Mouse (Mus musculus): ENCODE results near the gene Atp6v0a2.
"Not testable (repeated sequence)": the region's sequence is repeated elsewhere in the genome, so short reads cannot be mapped to it uniquely, and the experiment has no call there.

The Atp6v0a2 gene

DNA sequence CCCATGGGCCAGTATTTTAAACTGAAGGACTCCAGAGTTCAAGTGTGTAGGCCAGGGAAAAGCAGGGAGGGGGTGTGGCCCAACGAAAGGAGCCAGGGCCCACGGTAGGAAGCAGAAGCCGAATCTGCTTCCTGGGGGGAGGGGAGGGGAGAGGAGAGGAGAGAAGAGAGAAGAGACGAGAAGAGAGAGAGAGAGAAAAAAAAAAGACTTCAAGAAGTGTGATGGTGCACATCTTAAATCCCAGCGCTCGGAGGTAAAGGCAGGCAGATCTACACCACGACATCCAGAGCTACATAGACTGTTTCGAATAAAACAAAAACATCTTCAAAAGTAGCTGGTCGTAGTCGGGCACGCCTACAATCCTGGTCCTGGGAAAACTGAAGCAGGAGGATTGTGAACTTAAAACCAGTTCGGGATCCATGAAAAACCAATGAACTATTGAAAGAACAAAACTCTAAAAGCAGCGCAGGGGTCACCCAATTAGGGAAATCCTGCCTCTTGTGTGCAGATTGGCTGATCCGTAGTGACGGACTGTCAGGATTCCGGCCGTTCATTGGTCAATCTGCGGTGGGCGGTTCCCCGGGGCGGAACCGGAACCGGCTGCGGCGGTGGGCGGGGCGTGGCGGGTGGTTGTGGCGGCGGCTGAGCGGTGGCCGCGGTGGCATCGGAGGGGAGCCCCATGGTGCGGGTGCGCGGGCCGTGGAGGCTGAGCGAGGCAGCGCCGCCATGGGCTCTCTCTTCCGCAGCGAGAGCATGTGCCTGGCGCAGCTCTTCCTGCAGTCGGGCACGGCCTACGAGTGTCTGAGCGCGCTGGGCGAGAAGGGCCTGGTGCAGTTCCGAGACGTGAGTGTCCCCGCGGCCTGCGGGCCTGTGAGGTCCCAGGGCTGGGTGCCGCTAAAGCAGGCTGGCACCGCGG lies at the start of gene Atp6v0a2:
Atp6v0a2 (plus strand) TSS at position 129 of the 916 bp plus-strand sequence.
- DNase-seq (ENCODE audit: low spot score in 2 of 2), result peak; percentile 94 to 95

DNA sequence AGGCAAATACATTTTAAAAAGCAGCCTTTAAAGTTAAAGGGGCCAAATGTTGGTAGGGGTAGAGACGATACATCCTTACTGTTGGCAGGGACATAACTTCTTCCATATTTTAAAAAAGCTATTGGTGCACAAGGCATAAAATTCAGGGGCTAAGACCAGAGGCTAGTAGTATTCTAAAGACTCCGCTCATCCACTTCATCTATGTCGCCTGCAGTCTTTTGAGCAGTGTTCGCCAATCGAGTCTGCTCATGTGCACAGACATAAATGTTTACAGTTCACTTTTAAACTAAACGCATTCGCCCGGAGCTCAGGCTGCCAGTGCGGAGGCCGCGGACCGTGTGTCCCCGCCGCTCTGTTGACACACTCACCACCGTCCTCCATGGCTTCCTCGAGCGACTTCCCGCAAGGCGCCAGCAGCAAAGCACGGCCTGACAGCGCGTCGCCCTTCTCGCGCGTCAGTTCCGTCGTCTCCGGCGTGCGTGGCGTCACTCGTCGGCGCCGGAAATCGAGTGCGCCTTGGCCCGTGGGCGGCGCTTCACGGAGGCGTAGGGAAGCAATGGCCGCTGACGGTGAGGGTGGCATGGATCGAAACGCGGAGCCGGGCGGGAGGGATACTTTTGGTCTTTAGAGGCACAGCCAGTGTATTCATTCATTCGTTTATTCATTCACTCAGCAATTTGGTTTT lies 49.6 kb upstream of the Atp6v0a2 start, which contains the start of the genes Eif2b1 and Gtf2h3:
Eif2b1 (minus strand) TSS at position 499 of the 685 bp plus-strand sequence.
Gtf2h3 (plus strand) TSS at position 508 of the 685 bp plus-strand sequence.
- DNase-seq (ENCODE audit: low spot score in 2 of 2), result peak; percentile 94 to 97

DNA sequence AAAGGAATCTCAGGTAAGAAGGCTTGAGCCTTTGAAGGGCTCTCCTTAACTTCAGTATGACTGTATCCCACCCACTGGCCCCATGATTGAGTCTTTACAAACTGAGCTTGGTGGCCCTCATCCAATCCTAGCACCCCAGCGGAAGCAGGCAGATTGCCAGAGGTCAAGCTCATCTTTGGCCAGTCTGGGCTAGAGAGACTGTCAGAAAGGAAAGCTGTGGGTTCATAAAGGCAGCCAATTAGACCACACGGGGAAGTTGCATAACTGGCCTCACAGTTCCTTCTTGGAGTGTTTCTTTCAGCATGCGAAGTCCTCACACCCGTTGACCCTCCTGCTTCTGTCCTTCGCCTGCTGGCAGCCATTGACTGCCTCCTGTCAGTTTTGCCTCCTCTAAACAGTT lies 45.9 kb upstream of the Atp6v0a2 start:
- DNase-seq (ENCODE audit: low spot score in 2 of 2), result no peak

DNA sequence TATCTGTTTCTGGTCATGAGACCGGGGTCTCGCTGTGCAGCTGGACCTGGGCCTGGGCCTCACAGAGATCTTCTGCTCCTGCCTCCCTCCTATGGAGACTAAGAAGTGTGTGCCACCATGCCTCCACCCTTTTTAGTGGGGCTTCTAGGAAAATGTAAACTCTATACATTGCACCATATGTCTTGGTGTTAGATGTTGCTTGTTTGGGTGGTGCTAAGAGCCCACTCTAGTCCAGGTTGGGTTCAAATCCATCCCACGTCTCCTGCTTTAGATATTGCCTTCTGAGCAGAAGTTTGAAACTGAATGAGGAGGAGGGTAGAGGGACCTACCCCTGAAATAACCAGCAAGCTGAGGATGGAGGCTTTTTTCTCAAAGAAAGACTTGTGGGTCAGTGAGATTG lies 35.6 kb upstream of the Atp6v0a2 start:
- DNase-seq (ENCODE audit: low spot score in 2 of 2), result no peak

DNA sequence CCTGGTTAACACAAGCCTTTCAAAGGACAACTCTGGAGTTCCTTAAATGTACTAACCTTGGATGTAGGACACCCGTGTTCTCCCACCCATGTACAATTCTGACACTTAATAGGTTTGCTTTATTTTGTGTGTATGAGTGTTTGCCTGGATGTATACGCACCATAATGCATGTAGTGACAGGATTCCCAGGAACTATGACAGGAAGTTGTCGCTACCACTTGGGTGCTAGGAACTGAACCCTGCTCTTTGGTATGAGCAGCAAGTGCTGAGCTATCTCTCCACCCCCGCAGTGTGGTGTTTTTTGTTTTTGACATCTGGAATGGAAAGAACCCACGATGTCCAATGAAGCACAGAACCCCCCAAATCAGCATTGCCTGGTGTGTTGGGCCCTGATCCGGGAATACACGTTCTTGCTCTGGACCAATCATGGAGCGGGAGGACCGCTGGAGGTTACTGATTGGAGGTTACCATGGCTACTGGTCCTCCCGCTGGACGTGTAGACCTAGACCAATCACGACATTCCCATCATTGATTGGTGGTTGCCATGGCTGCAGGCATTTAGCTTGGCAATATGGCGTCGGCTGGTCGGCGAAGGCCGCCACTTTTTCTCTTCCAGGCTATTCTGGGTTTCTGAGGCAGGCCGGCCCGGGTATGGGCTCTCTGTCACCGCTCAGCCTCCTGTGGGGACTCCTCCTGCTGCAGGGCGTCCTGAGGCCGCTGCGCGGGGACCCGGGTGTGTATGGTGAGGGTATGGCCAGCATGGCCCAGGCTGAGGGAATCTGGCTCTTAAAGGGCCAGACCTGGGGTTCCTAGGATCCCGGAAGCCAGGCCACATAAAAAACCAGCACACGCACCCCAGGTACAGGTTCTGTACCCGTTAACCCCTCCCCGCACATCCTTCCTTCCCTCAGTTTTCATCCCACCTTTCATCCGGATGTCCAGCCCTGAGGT lies 29.9 kb upstream of the Atp6v0a2 start:
- peak; percentile 95 to 97 for DNase-seq (ENCODE audit: low spot score in 2 of 2)

DNA sequence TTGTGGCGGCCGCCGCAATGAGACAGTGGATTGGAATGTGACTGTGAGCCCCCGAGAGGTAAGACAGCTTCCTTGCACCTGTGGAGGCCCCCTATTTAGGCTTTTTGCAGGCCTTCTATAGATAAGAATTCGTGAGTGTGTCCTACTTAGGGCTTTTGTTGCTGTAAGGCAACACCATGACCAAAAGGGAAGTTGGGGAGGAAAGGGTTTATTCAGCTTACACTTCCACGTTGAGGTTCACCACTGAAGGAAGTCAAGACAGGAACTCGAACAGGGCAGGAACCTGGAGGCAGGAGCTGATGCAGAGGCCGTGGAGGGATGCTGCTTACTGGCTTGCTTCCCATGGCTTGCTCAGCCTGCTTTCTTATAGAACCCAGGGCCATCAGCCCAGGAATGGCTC lies 28.6 kb upstream of the Atp6v0a2 start:
- DNase-seq (ENCODE audit: low spot score in 2 of 2), result not testable (repeated sequence)

DNA sequence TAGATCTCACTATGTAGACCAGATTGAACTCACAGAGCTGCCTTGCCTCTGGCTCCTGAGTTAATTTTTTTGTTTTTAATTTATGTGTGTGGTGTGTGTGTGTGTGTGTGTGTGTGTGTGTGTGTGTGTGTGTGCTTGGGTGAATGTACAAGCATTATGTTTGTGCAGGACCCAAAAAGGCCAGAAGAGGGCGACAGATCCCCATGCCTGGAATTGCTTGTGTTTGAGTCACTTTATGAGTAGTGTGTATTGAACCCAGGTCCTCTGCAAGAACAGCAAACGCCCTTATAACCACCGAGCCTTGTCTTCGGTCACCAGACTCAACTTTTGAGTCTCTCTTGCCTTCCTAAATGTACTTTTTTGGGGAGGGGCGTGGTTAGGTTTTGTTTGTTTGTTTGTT lies 26.0 kb upstream of the Atp6v0a2 start:
- DNase-seq (ENCODE audit: low spot score in 2 of 2), result peak; percentile 55 to 65

DNA sequence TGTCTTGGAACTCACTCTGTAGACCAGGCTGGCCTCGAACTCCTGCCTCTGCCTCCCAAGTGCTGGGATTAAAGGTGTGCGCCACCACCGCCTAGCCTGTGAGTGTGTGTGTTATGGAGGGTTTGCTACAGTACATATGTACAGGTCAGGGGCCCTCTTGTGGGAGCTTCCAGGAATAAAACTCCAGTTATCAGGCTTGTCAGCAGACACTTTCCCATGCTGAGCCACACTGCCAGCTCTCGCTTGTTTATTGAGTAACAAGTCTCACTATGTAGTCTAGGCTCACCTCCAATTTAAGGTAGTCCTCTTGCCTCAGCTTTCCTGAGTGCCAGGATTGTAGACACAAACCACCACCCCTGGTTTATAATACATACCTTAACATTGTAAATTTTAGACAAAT lies 24.1 kb upstream of the Atp6v0a2 start:
- DNase-seq (ENCODE audit: low spot score in 2 of 2), result no peak

DNA sequence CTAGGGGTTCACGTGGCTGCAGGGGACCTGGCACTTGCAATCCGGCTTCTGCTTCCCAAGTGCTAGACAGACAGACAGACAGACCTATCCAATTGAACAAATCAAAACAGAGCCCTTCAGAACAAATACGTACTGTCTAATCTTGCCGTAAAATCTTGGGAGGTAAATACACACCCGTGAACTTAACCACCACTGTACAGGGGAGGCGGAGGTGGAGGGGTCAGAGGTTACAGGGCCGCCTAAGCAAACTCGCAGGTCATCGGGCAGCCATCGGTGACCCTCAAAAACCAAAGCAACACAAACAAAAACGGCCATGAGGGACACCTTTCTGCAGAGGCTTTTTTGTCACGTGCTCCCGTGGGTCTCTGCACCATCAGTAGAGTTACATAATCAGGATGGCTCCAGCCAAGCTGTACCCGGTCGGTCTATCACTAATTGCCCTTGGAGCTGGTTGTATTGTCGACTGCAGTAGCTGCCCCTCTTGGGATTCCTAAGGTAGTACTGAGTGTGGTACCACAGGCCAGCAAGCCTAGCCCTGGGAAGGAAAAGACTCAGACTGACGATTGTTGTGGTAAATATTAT lies 23.2 kb upstream of the Atp6v0a2 start:
- DNase-seq (ENCODE audit: low spot score in 2 of 2), result no peak

DNA sequence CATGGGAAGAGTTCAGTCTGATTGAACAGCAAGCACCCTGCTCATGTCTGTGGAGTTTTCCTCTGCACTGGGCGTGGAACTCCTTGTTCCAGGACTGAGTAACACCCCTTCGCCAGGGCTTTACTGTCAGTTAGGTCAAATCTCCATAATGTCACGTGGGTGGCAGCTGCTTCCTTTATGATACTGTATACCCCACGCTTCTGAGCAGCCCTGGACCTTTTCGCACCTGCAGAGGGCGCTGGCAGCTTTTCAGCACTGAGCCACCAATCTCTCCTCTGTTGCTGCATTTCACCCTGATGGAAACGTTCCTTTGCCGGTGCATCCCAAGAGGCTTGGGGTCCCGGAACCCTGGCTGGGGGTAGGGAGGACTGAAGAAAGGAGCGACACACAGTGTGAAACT lies 17.4 kb upstream of the Atp6v0a2 start:
- DNase-seq (ENCODE audit: low spot score in 2 of 2), result no peak

DNA sequence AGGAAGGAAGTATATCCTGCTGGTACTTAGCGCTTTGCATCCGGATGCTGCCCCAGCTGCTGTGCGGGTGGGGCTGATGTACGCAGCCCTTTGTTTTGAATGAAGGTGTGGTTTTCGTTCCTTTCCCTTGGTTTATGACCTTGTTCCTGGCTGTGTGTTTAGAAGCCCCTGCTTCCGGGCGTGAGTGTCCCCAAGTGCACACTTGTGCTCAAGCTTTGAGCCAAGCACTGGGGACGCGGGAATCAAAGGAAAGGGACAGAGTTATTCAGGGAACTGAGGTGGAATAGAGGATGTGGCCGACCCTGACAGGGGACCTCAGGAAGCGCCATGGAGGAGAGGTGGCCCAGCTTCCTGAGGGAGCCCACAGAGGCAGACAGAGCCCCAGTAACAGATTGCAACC lies 13.7 kb upstream of the Atp6v0a2 start:
- DNase-seq (ENCODE audit: low spot score in 2 of 2), result no peak

DNA sequence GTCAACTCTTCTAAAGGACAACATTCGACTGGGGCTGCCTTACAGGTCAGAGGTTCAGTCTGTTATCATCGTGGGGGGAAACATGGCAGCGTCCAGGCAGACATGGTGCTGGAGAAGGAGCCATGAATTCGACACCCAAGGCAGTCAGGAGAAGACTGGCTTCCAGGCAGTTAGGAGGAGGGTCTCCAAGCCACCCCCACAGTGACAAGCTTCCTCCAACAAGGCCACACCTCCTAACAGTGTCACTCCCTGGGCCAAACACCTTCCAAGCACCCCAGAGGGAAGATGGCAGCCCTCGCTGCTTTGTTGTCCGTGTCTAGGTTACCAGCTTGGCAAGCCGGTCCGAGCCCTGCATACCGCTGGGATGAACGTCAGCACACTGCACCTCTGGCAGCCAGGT lies 9.7 kb upstream of the Atp6v0a2 start:
- DNase-seq (ENCODE audit: low spot score in 2 of 2), result no peak

DNA sequence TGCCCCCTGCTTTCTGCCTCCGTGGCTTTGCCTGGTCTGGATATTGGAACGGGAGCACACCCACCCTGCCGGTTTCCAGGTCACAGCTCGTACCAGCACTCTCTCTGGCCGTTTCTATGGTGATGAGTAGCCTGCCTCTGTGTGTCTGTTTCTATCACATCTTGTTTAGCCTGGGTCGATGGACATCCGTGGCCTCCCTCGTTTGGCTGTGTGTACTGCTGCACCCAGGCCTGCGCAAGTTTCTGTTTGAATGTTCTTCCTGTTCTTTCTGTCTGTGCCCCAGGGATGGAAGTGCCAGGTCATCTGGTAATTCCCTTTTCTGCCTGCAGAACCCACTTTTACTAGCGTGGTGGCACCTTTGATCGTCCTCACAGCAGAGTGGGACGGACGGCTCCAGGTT lies 7.0 kb upstream of the Atp6v0a2 start:
- DNase-seq (ENCODE audit: low spot score in 2 of 2), result peak in 1 of 2 experiments; percentile 26

DNA sequence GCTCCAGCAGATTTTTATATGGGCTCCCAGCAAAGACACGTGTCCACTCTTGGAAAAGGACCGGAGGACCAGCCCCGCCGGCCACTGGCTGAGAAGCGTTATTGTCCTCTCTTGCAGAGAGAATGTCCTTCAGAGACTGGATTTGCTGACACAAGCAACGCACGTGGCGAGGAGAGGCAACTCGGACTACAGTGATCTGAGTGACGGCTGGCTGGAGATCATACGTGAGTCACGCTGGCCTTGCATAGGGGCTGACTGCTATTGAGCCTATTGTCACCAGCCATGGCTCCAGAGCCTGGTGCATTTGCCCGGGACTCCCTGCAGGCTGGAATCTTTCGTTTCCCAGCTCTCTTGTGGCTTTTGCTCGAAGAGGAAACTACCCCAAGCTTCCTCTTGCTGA lies 5.5 kb upstream of the Atp6v0a2 start:
- no peak for DNase-seq (ENCODE audit: low spot score in 2 of 2)

DNA sequence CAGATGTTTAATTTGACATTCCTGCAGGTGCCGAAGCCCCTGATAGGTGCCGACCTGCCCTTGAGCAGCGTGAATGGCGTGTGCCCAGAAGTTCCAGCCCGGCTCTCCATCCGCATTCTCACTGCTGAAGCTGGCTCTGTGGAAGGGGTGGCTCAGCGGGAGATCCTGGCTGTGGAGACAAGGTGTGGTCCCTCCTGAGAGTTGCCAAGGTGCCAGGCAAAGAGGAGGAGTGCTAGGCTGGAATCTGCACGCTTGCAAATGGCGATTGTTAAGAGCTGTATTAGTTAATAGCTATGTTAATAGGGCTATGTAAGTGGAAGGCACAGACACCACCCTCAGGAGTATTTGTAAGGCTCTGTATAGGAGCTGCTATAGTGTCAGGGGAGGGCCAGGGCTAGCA lies 4.1 kb upstream of the Atp6v0a2 start:
- no peak for DNase-seq (ENCODE audit: low spot score in 2 of 2)

DNA sequence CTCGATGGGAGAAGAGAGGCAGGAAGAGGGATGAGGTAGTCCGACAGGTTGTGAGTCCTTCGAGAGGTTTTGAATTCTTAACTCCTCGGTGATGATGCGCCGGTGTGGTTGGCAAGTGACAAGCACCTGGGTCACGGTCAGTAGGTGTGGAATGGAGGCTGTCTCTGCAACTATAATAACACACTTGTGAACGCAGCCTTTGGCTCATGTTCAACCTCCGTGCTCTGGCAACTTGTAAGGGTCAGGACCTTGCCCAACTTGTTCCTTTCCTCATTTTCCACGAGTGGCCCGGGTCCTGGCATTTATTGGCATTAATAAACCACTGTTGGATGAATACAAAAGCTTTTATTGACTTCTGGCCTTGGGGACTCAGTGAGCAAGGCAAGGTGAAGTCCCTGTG lies 1.3 kb downstream of the Atp6v0a2 start:
- peak in 1 of 2 experiments; percentile 13 for DNase-seq (ENCODE audit: low spot score in 2 of 2)

DNA sequence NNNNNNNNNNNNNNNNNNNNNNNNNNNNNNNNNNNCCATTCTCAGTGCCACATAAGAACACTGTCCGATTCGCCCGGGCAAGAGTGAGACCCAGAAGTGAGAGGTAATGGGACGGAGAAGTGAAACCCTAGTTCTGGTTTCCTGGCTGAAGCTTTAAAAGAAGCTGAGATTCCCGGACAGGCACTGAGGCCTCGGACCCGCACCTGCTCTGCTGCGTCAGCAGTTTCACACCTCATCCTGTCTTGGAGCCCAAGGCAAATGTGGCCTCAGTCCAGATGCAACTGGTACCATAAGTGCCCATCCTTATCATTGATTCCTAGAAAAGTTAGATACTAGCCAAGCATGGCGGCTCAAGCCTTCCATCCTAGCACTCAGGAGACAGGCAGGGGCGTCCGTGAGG lies 3.3 kb downstream of the Atp6v0a2 start:
- DNase-seq (ENCODE audit: low spot score in 2 of 2), result no peak

DNA sequence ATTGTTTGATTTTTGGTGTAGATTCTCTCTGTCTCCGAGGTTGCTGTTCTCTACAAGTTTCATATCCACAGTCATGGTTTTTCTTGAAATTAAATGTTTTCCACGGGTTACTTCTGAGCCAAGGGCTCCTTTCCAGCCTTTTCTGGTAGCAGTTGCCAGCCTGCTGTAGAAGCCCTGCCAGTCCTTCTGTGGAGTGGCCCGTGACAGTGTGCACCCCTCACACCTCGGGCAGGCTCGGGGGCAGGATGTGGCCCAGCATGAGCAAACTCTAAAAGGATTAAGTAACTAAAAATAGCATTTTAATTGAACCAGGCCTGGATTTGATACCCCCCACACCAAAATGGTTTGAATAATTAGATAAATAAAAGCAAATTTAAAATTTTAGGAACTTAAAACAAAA lies 4.1 kb downstream of the Atp6v0a2 start:
- DNase-seq (ENCODE audit: low spot score in 2 of 2), result no peak

DNA sequence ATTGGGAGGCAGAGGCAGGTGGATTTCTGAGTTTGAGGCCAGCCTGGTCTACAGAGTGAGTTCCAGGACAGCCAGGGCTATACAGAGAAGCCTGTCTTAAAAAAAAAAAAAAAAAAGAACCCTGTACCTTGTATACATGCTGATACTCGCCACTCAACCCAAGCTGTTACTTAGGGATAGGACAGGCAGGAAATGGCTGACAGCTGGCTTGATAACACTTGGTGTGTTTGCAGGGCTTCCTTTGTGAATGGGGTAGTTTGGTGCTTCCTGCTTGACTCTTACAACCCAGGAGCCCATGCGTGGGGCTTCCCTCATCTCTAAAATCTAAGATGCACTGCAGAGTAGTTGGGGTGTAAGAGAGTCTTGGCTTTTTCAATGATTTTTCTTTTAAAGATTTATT lies 5.0 kb downstream of the Atp6v0a2 start:
- no peak for DNase-seq (ENCODE audit: low spot score in 2 of 2)

DNA sequence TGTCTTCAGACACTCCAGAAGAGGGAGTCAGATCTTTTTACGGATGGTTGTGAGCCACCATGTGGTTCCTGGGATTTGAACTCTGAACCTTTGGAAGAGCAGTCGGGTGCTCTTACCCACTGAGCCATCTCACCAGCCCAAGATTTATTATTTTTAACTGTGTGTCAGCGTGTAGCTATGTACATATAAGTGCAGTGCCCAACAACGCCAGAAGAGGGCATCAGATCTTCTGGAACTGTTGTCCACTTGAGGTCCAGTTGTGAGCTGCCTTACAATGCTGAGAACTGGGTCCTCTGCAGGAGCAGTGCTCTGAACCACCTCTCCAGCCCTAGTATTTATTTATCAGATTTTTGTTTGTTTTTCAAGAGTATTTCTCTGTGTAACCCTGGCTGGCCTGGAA lies 6.7 kb downstream of the Atp6v0a2 start:
- peak in 1 of 2 experiments; percentile 29 for DNase-seq (ENCODE audit: low spot score in 2 of 2)

DNA sequence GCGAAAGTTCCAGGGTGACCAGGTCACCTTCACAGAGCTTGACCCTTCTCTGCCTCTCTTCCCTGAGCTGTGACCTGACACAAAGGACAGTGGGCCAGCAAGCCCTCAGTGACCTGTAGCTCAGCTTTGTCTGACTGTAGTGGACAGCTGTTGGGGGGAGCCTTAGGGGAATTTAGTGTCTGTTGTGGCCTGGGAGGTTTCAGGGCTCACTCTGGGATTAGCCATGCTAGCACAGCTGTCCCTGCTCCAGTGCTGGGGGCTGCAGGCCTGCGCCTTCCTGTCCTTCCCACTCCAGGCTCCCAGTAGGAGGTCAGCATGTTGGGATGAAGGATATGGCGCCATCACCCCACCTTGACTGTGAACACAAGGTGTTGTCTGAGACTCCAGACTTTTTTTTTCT lies 7.8 kb downstream of the Atp6v0a2 start:
- no peak for DNase-seq (ENCODE audit: low spot score in 2 of 2)

Measured in right cerebral cortex, adult 2 months (tissue).